Mouse (Mus musculus) midbrain, embryonic 11.5 days (tissue): ENCODE measurements around the gene Tspan15. TPM values are rescaled to one million over a fixed set of nuclear protein-coding genes. Genes with fewer than 3 reads are reported as not detected.

ENCODE experiments used
- ATAC-seq: fragments of 200-750 bp; cut with Nextera tagmentation; 2 replicates; pipeline ENCODE4 v1.8.0; 2017; ENCODE audit warnings: moderate TSS enrichment, moderate library complexity; ENCODE audit not compliant: low FRiP score
- DNase-seq: peaks from one replicate; pipeline ENCODE4 v3.0.0; 2015; ENCODE audit warnings: low spot score; ENCODE audit errors: missing footprints
- H3K27ac ChIP-seq: fragments of 300-500 bp; sonication (generic); 2 replicates; pipeline ENCODE4 v1.5.1; 2014; ENCODE audit warnings: low read depth, low read length
- H3K27me3 ChIP-seq: fragments of 300-500 bp; sonication (generic); 2 replicates; pipeline ENCODE4 v1.6.1; 2014; ENCODE audit warnings: mild to moderate bottlenecking, low read length, moderate library complexity, mixed read lengths; ENCODE audit not compliant: control insufficient read depth, insufficient read depth
- H3K36me3 ChIP-seq: fragments of 300-500 bp; sonication (generic); 2 replicates; pipeline ENCODE4 v1.6.1; 2014; ENCODE audit warnings: mild to moderate bottlenecking, low read length, moderate library complexity, mixed read lengths; ENCODE audit not compliant: control insufficient read depth, insufficient read depth
- H3K4me1 ChIP-seq: fragments of 300-500 bp; sonication (generic); 2 replicates; pipeline ENCODE4 v1.6.1; 2014; ENCODE audit warnings: low read length; ENCODE audit not compliant: control insufficient read depth, insufficient read depth
- H3K4me2 ChIP-seq: fragments of 300-500 bp; sonication (generic); 2 replicates; pipeline ENCODE4 v1.6.1; 2014; ENCODE audit warnings: mild to moderate bottlenecking, moderate library complexity
- H3K4me3 ChIP-seq: fragments of 300-500 bp; sonication (generic); 2 replicates; pipeline ENCODE4 v1.5.1; 2014; ENCODE audit warnings: low read depth, low read length
- H3K9ac ChIP-seq: fragments of 300-500 bp; sonication (generic); 2 replicates; pipeline ENCODE4 v1.6.1; 2014; ENCODE audit warnings: low read length
- H3K9me3 ChIP-seq: fragments of 300-500 bp; sonication (generic); 2 replicates; pipeline ENCODE4 v1.6.1; 2016; ENCODE audit warnings: low read length; ENCODE audit not compliant: control insufficient read depth
- WGBS: fragments of 180-500 bp; shearing (Covaris S2); extraction: QIAGEN DNeasy Blood & Tissue Kit; methylation state at CpG from one replicate; pipeline ENCODE4 v1.1.7; 2014; 5-methylcytosine and 5-hydroxymethylcytosine counted together
- polyA plus RNA-seq: library from polyadenylated mRNA; unstranded; fragments of >200 nt; fragmentation: Nextera tagmentation; extraction: Ambion mirVana; gene quantifications from 2 replicates; pipeline ENCODE4 v1.2.1, GENCODE M21; 2014

Gene Tspan15
- 8.6 and 9.3 TPM in 2 replicates for polyA plus RNA-seq

DNA sequence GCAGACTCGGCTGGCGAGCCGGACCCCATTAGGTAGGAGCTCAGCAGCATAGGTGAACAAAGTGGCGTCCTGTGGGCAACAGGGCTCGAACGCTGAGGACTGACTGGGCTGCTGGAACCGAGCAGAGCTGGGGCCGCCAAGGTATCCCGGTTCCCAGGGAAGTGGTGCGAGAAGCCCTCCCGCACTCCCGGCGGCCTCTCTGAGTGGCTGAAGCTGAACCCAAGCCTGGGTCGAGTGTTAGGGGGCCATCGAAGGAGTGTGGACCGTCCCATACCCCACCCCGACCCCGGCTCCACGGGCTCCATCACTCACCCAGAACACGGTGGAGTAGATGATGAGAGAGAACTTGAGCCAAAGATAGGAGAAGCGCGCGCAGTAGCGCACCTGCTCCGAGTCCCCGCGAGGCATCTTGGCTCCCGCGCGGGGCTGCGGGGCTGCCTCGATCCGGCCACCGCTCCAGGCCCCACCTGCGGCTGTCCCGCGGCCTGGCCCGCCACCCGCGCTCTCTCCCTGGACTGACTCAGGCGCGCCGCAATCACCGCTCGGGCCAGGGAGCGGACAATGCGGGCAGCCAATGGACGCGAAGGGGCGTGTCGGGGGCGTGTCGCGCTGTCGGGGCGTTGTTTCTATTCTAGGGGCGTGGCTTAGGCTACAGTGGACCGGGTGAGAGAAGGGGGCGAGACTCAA lies at the start of gene Tspan15:
Gene Tspan15 (minus strand): TSS at position 544 of the 687 bp plus-strand sequence.
- ATAC-seq (peak; percentile 97), DNase-seq (peak; percentile 99)
- Histone ChIP-seq H3K27me3 (no peaks in the 10 kb centered on the region; the same call in none of the 2 replicates), H3K9ac (peak within 1 kb of the TSS; percentile 65), H3K27ac (no peak within 1 kb of the TSS), H3K36me3 (no peaks in the 10 kb centered on the region), H3K9me3 (no peaks in the 10 kb centered on the region), H3K4me3 (peak within 1 kb of the TSS; percentile 58), H3K4me2 (peak within 1 kb of the TSS; percentile 92), H3K4me1 (peaks cover 3% of the 10 kb centered on the region; the same call in 1 of the 2 replicates)
- under 1% methylated on average over 57 of the region's 59 CpGs for WGBS

DNA sequence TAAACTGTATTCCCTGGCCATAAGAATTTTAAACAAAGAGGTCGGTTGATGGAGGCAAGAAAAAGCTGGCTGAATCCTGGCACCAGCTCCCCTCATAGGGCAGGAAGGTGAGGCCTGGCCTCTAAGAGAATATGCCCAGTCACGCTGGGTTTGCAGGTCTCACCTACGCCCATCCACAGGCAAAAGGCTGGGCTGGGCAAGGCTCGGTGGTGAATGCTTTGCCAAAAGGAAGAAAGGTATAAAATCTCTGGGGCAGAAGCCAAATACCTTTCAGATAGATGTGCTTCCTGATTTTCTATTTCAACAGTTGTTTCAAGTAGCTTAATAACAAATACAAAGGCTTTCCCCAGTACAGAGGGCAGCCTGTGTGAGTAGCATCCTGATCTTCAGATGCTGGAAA lies 48.6 kb upstream of the Tspan15 start:
- 89% methylated on average over 4 of the region's 4 CpGs for WGBS
- Histone ChIP-seq H3K4me2 (no peak overlapping the region), H3K9ac (no peak overlapping the region), H3K4me1 (no peaks in the 10 kb centered on the region), H3K4me3 (no peak overlapping the region), H3K27ac (no peak overlapping the region), H3K9me3 (no peaks in the 10 kb centered on the region; the same call in 1 of the 2 replicates), H3K27me3 (no peaks in the 10 kb centered on the region), H3K36me3 (no peaks in the 10 kb centered on the region)
- DNase-seq: no peak
- ATAC-seq: no peak

DNA sequence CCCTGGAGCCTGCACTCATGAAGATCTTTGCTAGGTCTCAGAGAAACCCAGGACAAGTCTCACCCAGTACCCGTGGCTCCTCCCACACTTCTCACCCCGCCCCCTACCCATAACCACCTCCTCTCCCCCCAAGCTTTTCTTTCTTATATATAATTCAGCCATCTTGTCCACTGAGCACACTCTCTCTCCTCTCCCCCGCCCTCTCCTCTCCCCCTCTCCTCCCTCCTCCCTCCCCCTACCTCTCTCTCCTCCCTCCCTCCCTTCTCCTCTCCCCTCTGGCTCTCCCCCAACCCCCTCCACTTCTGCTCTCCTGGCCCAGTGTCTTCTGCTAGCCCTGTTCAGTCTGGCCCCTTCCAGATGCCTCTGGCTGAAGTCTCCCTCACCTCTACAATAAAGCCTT lies 48.0 kb upstream of the Tspan15 start:
- H3K4me2 ChIP-seq: no peak overlapping the region
- no peak overlapping the region for H3K4me3 ChIP-seq
- ATAC-seq: no peak
- H3K27ac ChIP-seq: no peak overlapping the region
- H3K36me3 ChIP-seq: 0 out of 2 replicates have a peak, but pooled peaks cover 2% of the 10 kb centered on the region
- H3K4me1 ChIP-seq: no peaks in the 10 kb centered on the region
- H3K27me3 ChIP-seq: no peaks in the 10 kb centered on the region
- H3K9ac ChIP-seq: no peak overlapping the region
- WGBS: 60% methylated on average over 3 of the region's 3 CpGs
- no peaks in the 10 kb centered on the region; the same call in 1 of the 2 replicates for H3K9me3 ChIP-seq
- DNase-seq: no peak

DNA sequence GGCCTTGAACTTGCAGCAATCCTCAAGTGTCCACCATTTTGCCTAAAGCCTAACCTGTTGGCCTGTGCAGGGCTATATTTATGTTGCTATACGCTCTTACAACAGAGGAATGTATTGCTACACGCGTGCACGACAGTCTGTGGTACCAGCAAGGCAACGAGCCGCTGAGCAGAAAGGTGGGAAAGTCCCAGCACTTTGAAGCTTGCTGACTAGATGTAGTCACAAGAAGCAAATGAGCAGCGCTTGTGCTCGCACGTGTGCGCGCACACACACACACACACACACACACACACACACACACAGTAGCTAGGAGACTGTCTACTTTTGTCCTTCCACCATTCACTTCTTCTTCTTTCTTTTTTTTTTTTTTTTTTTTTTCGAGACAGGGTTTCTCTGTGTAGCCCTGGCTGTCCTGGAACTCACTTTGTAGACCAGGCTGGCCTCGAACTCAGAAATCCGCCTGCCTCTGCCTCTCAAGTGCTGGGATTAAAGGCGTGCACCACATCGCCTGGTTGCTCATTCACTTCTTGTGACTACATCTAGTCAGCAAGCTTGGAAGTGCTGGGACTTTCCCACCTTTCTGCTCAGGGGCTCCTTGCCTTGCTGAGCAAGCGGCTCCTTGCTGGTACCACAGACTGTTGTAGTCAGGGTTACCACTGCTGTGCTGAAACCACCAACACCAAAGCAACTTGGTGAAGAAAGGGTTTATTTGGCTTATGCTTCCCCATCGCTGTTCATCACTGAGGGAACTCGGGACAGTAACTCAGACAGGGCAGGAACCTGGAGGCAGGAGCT lies 46.6 kb upstream of the Tspan15 start:
- Histone ChIP-seq H3K4me2 (no peak overlapping the region), H3K9ac (no peak overlapping the region), H3K4me3 (no peak overlapping the region), H3K4me1 (no peaks in the 10 kb centered on the region), H3K27me3 (no peaks in the 10 kb centered on the region), H3K36me3 (0 out of 2 replicates have a peak, but pooled peaks cover 2% of the 10 kb centered on the region), H3K27ac (no peak overlapping the region), H3K9me3 (no peaks in the 10 kb centered on the region; the same call in 1 of the 2 replicates)
- 92% methylated on average over 18 of the region's 19 CpGs for WGBS
- no peak for DNase-seq
- no peak for ATAC-seq

DNA sequence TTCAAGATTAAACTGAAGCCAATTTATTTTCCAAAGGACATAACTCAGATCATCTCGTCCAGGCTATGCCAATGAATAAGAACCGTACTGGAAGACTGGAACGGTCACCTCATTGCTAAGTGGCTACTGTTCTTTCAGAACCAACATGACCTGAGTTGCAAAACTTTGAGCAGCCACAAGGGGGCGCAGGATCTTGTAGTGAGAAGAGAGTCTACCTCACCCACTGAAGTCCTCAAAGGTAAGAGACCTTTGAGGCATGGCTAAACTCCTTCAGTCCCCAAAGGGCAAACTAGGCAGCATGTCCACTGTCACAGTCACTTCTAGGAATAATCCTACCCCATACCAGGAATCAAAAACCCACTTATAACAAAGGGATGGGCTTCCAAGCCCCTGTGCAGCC lies 44.2 kb upstream of the Tspan15 start:
- Histone ChIP-seq H3K9me3 (no peaks in the 10 kb centered on the region; the same call in 1 of the 2 replicates), H3K9ac (no peak overlapping the region), H3K4me2 (no peak overlapping the region), H3K4me1 (no peaks in the 10 kb centered on the region), H3K27ac (no peak overlapping the region), H3K27me3 (no peaks in the 10 kb centered on the region), H3K4me3 (no peak overlapping the region), H3K36me3 (0 out of 2 replicates have a peak, but pooled peaks cover 2% of the 10 kb centered on the region)
- WGBS: 48% methylated on average over 4 of the region's 4 CpGs
- DNase-seq (peak; percentile 98), ATAC-seq (no peak)

DNA sequence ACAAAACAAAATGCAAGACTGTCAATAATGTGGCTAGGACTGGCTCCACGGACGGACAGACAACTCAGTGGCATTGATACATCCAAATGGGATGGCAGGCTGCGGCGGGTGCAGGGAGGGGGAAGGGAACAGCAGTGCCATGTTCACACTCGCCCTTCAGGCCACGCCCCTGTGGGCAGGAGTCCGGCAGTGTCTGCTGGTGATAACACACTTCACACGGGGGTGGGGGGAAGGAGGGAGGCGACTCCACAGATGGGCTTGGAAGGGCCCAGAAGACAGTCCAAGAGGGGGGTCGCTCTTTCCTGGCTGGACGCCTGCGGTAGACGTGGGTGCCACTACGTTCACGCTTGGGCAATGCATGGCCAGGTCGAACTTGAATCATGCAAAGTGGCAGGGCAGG lies 38.2 kb upstream of the Tspan15 start:
- Histone ChIP-seq H3K27ac (no peak overlapping the region), H3K4me1 (no peaks in the 10 kb centered on the region), H3K4me2 (no peak overlapping the region), H3K9me3 (no peaks in the 10 kb centered on the region), H3K27me3 (no peaks in the 10 kb centered on the region), H3K4me3 (no peak overlapping the region), H3K9ac (no peak overlapping the region), H3K36me3 (0 out of 2 replicates have a peak, but pooled peaks cover 1% of the 10 kb centered on the region)
- WGBS: 86% methylated on average over 16 of the region's 16 CpGs
- no peak for DNase-seq
- no peak for ATAC-seq

DNA sequence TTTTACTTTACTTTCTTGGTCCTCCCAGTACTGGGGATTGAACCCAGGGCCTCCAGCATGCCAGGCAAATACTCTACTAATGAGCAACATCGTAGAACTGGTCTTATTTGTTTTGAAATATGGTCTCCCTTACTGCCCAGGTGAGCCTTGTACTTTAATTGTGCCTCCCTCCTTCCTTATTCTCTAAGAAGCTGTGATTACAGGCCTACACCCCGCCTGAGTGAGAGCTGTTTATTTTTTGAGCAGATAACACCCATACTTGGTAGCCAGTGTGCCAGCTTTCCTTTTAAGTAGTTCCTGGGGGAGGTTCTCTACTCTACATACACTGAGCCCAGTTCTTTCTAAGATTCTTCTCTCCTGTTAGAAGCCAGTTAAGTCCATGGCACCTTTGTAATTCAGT lies 33.2 kb upstream of the Tspan15 start:
- 73% methylated on average over 2 of the region's 2 CpGs for WGBS
- Histone ChIP-seq H3K27me3 (no peaks in the 10 kb centered on the region), H3K9ac (no peak overlapping the region), H3K36me3 (no peaks in the 10 kb centered on the region), H3K27ac (no peak overlapping the region), H3K4me3 (no peak overlapping the region), H3K4me1 (no peaks in the 10 kb centered on the region), H3K9me3 (no peaks in the 10 kb centered on the region), H3K4me2 (no peak overlapping the region)
- DNase-seq: no peak
- no peak for ATAC-seq

DNA sequence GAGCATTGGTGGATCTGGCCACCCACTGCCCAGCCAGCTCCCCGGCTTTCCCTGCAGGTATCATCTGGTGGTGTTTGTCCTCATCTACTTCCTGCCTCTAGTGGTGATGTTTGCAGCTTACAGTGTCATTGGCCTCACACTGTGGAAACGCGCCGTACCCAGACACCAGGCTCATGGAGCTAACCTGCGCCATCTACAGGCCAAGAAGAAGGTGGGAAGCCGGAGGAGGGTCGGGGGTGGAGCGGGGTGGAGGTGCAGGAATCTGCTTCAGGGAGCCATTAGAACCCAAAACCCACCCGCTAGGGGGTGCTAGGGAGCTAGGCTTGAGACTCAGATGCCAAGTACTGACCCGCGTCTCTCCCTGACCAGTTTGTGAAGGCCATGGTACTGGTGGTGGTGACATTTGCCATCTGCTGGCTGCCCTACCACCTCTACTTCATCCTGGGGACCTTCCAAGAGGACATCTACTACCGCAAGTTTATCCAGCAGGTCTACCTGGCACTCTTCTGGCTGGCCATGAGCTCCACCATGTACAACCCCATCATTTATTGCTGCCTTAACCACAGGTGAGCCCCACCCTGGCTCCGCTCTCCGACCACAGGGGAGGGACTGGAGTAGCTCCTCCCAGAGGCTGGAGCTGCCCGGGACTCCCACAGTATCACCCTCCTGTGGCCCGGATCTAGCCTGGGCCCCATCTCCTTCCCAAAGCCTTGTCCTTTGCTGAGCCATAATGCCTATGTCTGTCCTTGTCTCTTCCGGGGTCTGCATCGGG lies 30.2 kb upstream of the Tspan15 start:
- Histone ChIP-seq H3K27ac (no peak overlapping the region), H3K4me2 (no peak overlapping the region), H3K4me3 (no peak overlapping the region), H3K9me3 (no peaks in the 10 kb centered on the region), H3K27me3 (no peaks in the 10 kb centered on the region), H3K36me3 (no peaks in the 10 kb centered on the region), H3K4me1 (no peaks in the 10 kb centered on the region), H3K9ac (no peak overlapping the region)
- 23% methylated on average over 18 of the region's 18 CpGs for WGBS
- ATAC-seq (peak; percentile 85), DNase-seq (peak; percentile 98)
